Mouse (Mus musculus): ENCODE measurements around the gene Adora3. TPM values are rescaled to one million over a fixed set of nuclear protein-coding genes. Genes with fewer than 3 reads are reported as not detected.

Adora3 gene
- polyA plus RNA-seq, 1 experiment from 2014 or later = not detected

GRCm38 (mm10) chr3:105898325-105898724 is 27.7 kb downstream of the Adora3 start:
- no peak for DNase-seq (ENCODE audit: low spot score)
- Histone ChIP-seq H3K4me1 (peaks cover 15% of the 10 kb centered on the region), H3K27me3 (replicated peaks; ENCODE audit: low read depth, poor library complexity, severe bottlenecking) (no peaks in the 10 kb centered on the region), H3K27ac (replicated peaks) (no peak overlapping the region), H3K9me3 (no peaks in the 10 kb centered on the region), H3K4me3 (no peak overlapping the region), H3K36me3 (replicated peaks) (no peaks in the 10 kb centered on the region)
- WGBS = 88% methylated on average over 2 of the region's 2 CpGs

- Histone ChIP-seq H3K27me3 (replicated peaks; ENCODE audit: low read depth, poor library complexity, severe bottlenecking) (no peaks in the 10 kb centered on the region), H3K27ac (replicated peaks) (no peak overlapping the region), H3K36me3 (replicated peaks) (no peaks in the 10 kb centered on the region), H3K9me3 (no peaks in the 10 kb centered on the region), H3K4me1 (peaks cover 11% of the 10 kb centered on the region), H3K4me3 (no peak overlapping the region)
- 91% methylated on average over 11 of the region's 11 CpGs for WGBS
- no peak for DNase-seq (ENCODE audit: low spot score)
Observed at GRCm38 (mm10) chr3:105898861-105899260, 28.2 kb downstream of the Adora3 start.

- Histone ChIP-seq H3K4me1 (peaks cover 3% of the 10 kb centered on the region), H3K27me3 (replicated peaks; ENCODE audit: low read depth, poor library complexity, severe bottlenecking) (no peaks in the 10 kb centered on the region), H3K36me3 (replicated peaks) (no peaks in the 10 kb centered on the region), H3K4me3 (no peak overlapping the region), H3K27ac (replicated peaks) (no peak overlapping the region), H3K9me3 (no peaks in the 10 kb centered on the region)
- WGBS = 43% methylated on average over 8 of the region's 8 CpGs
- peak; percentile 88 for DNase-seq (ENCODE audit: low spot score)
Observed at GRCm38 (mm10) chr3:105899394-105900147, 28.9 kb downstream of the Adora3 start.

- Histone ChIP-seq H3K9me3 (no peaks in the 10 kb centered on the region), H3K4me1 (no peaks in the 10 kb centered on the region), H3K4me3 (no peak overlapping the region), H3K27me3 (replicated peaks; ENCODE audit: low read depth, poor library complexity, severe bottlenecking) (no peaks in the 10 kb centered on the region), H3K27ac (replicated peaks) (no peak overlapping the region), H3K36me3 (replicated peaks) (no peaks in the 10 kb centered on the region)
- 80% methylated on average over 6 of the region's 6 CpGs for WGBS
- no peak for DNase-seq (ENCODE audit: low spot score)
Observed at GRCm38 (mm10) chr3:105900266-105900665, 29.6 kb downstream of the Adora3 start.

- no peak overlapping the region for H3K27ac ChIP-seq (replicated peaks)
- no peaks in the 10 kb centered on the region for H3K4me1 ChIP-seq
- H3K36me3 ChIP-seq (replicated peaks) = no peaks in the 10 kb centered on the region
- no peak for DNase-seq (ENCODE audit: low spot score)
- H3K9me3 ChIP-seq = no peaks in the 10 kb centered on the region
- H3K4me3 ChIP-seq = no peak overlapping the region
- 73% methylated on average over 3 of the region's 3 CpGs for WGBS
- H3K27me3 ChIP-seq (replicated peaks; ENCODE audit: low read depth, poor library complexity, severe bottlenecking) = no peaks in the 10 kb centered on the region
Observed at GRCm38 (mm10) chr3:105900716-105901115, 30.1 kb downstream of the Adora3 start.

- Histone ChIP-seq H3K27ac (replicated peaks) (no peak overlapping the region), H3K4me3 (no peak overlapping the region), H3K27me3 (replicated peaks; ENCODE audit: low read depth, poor library complexity, severe bottlenecking) (no peaks in the 10 kb centered on the region), H3K36me3 (replicated peaks) (no peaks in the 10 kb centered on the region), H3K9me3 (no peaks in the 10 kb centered on the region), H3K4me1 (no peaks in the 10 kb centered on the region)
- WGBS = 77% methylated on average over 4 of the region's 4 CpGs
- no peak for DNase-seq (ENCODE audit: low spot score)
Observed at GRCm38 (mm10) chr3:105901468-105901867, 30.8 kb downstream of the Adora3 start.

GRCm38 (mm10) chr3:105904213-105904612 is 33.6 kb downstream of the Adora3 start:
- WGBS = 75% methylated on average over 4 of the region's 4 CpGs
- peaks cover 4% of the 10 kb centered on the region; the same call in 1 of the 2 replicates for H3K4me1 ChIP-seq
- H3K36me3 ChIP-seq (replicated peaks) = no peaks in the 10 kb centered on the region
- H3K4me3 ChIP-seq = no peak overlapping the region
- DNase-seq (ENCODE audit: low spot score) = no peak
- H3K27me3 ChIP-seq (replicated peaks; ENCODE audit: low read depth, poor library complexity, severe bottlenecking) = no peaks in the 10 kb centered on the region
- no peaks in the 10 kb centered on the region for H3K9me3 ChIP-seq
- H3K27ac ChIP-seq (replicated peaks) = no peak overlapping the region

- no peaks in the 10 kb centered on the region for H3K9me3 ChIP-seq
- WGBS = 92% methylated on average over 9 of the region's 9 CpGs
- H3K27ac ChIP-seq (replicated peaks) = no peak overlapping the region
- H3K4me3 ChIP-seq = no peak overlapping the region
- no peaks in the 10 kb centered on the region for H3K27me3 ChIP-seq (replicated peaks; ENCODE audit: low read depth, poor library complexity, severe bottlenecking)
- no peaks in the 10 kb centered on the region for H3K36me3 ChIP-seq (replicated peaks)
- no peak for DNase-seq (ENCODE audit: low spot score)
- peaks cover 4% of the 10 kb centered on the region; the same call in 1 of the 2 replicates for H3K4me1 ChIP-seq
Observed at GRCm38 (mm10) chr3:105904721-105905120, 34.1 kb downstream of the Adora3 start.

GRCm38 (mm10) chr3:105907956-105908655 is 37.4 kb downstream of the Adora3 start:
- H3K4me3 ChIP-seq = no peak overlapping the region
- no peak for DNase-seq (ENCODE audit: low spot score)
- H3K36me3 ChIP-seq (replicated peaks) = no peaks in the 10 kb centered on the region
- WGBS = 60% methylated on average over 9 of the region's 9 CpGs
- H3K27ac ChIP-seq (replicated peaks) = no peak overlapping the region
- no peaks in the 10 kb centered on the region for H3K27me3 ChIP-seq (replicated peaks; ENCODE audit: low read depth, poor library complexity, severe bottlenecking)
- H3K9me3 ChIP-seq = no peaks in the 10 kb centered on the region
- H3K4me1 ChIP-seq = peaks cover 4% of the 10 kb centered on the region; the same call in 1 of the 2 replicates

- Histone ChIP-seq H3K27ac (replicated peaks) (no peak overlapping the region), H3K36me3 (replicated peaks) (no peaks in the 10 kb centered on the region), H3K4me3 (no peak overlapping the region), H3K4me1 (peaks cover 4% of the 10 kb centered on the region; the same call in 1 of the 2 replicates), H3K9me3 (no peaks in the 10 kb centered on the region), H3K27me3 (replicated peaks; ENCODE audit: low read depth, poor library complexity, severe bottlenecking) (no peaks in the 10 kb centered on the region)
- DNase-seq (ENCODE audit: low spot score) = no peak
- WGBS = 92% methylated on average over 4 of the region's 4 CpGs
Observed at GRCm38 (mm10) chr3:105908976-105909375, 38.3 kb downstream of the Adora3 start.

GRCm38 (mm10) chr3:105910519-105911190 is 40.0 kb downstream of the Adora3 start:
- 84% methylated on average over 11 of the region's 11 CpGs for WGBS
- H3K27me3 ChIP-seq (replicated peaks; ENCODE audit: low read depth, poor library complexity, severe bottlenecking) = no peaks in the 10 kb centered on the region
- peaks cover 4% of the 10 kb centered on the region; the same call in 1 of the 2 replicates for H3K4me1 ChIP-seq
- H3K27ac ChIP-seq (replicated peaks) = no peak overlapping the region
- no peak for DNase-seq (ENCODE audit: low spot score)
- no peaks in the 10 kb centered on the region for H3K9me3 ChIP-seq
- no peak overlapping the region for H3K4me3 ChIP-seq
- no peaks in the 10 kb centered on the region for H3K36me3 ChIP-seq (replicated peaks)

- H3K27me3 ChIP-seq (replicated peaks; ENCODE audit: low read depth, poor library complexity, severe bottlenecking) = no peaks in the 10 kb centered on the region
- DNase-seq (ENCODE audit: low spot score) = no peak
- H3K27ac ChIP-seq (replicated peaks) = no peak overlapping the region
- H3K4me1 ChIP-seq = peaks cover 4% of the 10 kb centered on the region; the same call in 1 of the 2 replicates
- H3K9me3 ChIP-seq = no peaks in the 10 kb centered on the region
- H3K4me3 ChIP-seq = no peak overlapping the region
- no peaks in the 10 kb centered on the region for H3K36me3 ChIP-seq (replicated peaks)
- 82% methylated on average over 9 of the region's 9 CpGs for WGBS
Observed at GRCm38 (mm10) chr3:105912097-105912880, 41.6 kb downstream of the Adora3 start.

Data from embryonic facial prominence, embryonic 10.5 days (tissue).